Mouse (Mus musculus) intestine, postnatal 0 days (tissue): ENCODE measurements around the gene Dnm3. TPM values are rescaled to one million over a fixed set of nuclear protein-coding genes. Genes with fewer than 3 reads are reported as not detected.

Experiments used
- ATAC-seq: fragments of 200-750 bp; cut with Nextera tagmentation; 2 replicates; pipeline ENCODE4 v1.8.0; 2017; ENCODE audit warnings: mild to moderate bottlenecking, moderate TSS enrichment, moderate library complexity
- H3K27ac ChIP-seq: fragments of 300-500 bp; sonication (generic); 2 replicates; pipeline ENCODE4 v1.5.1; 2014; ENCODE audit warnings: mild to moderate bottlenecking, low read depth, low read length, moderate library complexity
- H3K27me3 ChIP-seq: fragments of 300-500 bp; sonication (generic); replicated peaks from 2 replicates; pipeline ENCODE4 v1.6.1; 2014; ENCODE audit warnings: low read length, mixed read lengths; ENCODE audit not compliant: control insufficient read depth, insufficient read depth
- H3K36me3 ChIP-seq: fragments of 300-500 bp; sonication (generic); 2 replicates; pipeline ENCODE4 v1.6.1; 2014; ENCODE audit warnings: mild to moderate bottlenecking, moderate library complexity; ENCODE audit not compliant: control insufficient read depth, insufficient read depth
- H3K4me1 ChIP-seq: fragments of 300-500 bp; sonication (generic); replicated peaks from 2 replicates; pipeline ENCODE4 v1.6.1; 2014; ENCODE audit warnings: antibody characterized with exemption, low read length, mixed read lengths; ENCODE audit not compliant: control insufficient read depth, insufficient read depth
- H3K4me2 ChIP-seq: fragments of 300-500 bp; sonication (generic); replicated peaks from 2 replicates; pipeline ENCODE4 v1.6.1; 2014; ENCODE audit warnings: low read depth, mild to moderate bottlenecking, moderate library complexity
- H3K4me3 ChIP-seq: fragments of 300-500 bp; sonication (generic); 2 replicates; pipeline ENCODE4 v1.5.1; 2014; ENCODE audit warnings: low read depth, low read length
- H3K9ac ChIP-seq: fragments of 300-500 bp; sonication (generic); 2 replicates; pipeline ENCODE4 v1.6.1; 2014; ENCODE audit warnings: mild to moderate bottlenecking, low read depth, low read length
- H3K9me3 ChIP-seq: fragments of 300-500 bp; sonication (generic); 2 replicates; pipeline ENCODE4 v1.6.1; 2016; ENCODE audit warnings: mixed run types; ENCODE audit not compliant: control insufficient read depth
- CTCF ChIP-seq: sonication (generic); IDR thresholded peaks from 2 replicates; pipeline ENCODE4 v1.5.1; 2016; ENCODE audit warnings: low read depth, mild to moderate bottlenecking, control low read depth, antibody characterized with exemption, moderate library complexity
- WGBS: fragments of 180-500 bp; shearing (Covaris S2); extraction: QIAGEN DNeasy Blood & Tissue Kit; methylation state at CpG from one replicate; pipeline ENCODE4 v1.1.7; 2014; 5-methylcytosine and 5-hydroxymethylcytosine counted together
- microRNA counts: library from miRNA; unstranded; fragments of <30 nt; microRNA quantifications from one replicate; lab custom pipeline; 2016
- microRNA-seq: library from miRNA; unstranded; fragments of <30 nt; microRNA quantifications from one replicate; pipeline ENCODE4, GENCODE M21; 2016
- polyA plus RNA-seq: library from polyadenylated mRNA; unstranded; fragments of >200 nt; fragmentation: Nextera tagmentation; extraction: Ambion mirVana; gene quantifications from 2 replicates; pipeline ENCODE4 v1.2.1, GENCODE M21; 2015

Dnm3 gene
- polyA plus RNA-seq, 1 experiment from 2014 or later = 5.6 TPM

DNA sequence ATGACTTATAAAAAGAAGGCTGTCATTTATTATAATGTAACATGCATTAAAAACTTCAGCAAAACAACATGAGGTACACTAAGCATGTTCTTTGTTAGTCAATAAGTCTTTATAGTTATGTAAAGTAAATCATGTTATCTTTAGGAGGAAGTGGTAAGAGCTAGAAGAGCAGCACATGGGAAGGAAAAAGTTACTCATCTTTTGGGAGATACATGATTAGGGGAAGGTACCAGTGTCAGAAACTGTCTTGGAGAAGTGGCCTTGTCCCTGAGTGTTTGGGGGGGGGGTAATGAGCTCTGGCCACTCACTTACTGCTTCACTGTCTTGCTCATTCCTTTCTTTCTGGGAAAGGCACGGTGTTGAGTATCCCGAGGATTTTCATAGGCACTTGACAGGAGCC, 535.8 kb downstream of the Dnm3 start:
- no peaks in the 10 kb centered on the region for H3K27me3 ChIP-seq
- H3K4me2 ChIP-seq = no peak overlapping the region
- no peak overlapping the region for H3K9ac ChIP-seq
- no peak for ATAC-seq
- WGBS = 85% methylated on average over 2 of the region's 2 CpGs
- H3K27ac ChIP-seq = no peak overlapping the region
- H3K4me3 ChIP-seq = no peak overlapping the region
- no peaks in the 10 kb centered on the region for H3K4me1 ChIP-seq
- TF ChIP-seq CTCF = no peak
- no peaks in the 10 kb centered on the region for H3K9me3 ChIP-seq
- H3K36me3 ChIP-seq = no peaks in the 10 kb centered on the region

MicroRNA genes within 50 kb of the gene (microRNA counts, 519-probe panel; counts per million panel counts)
- microRNA mmu-miR-199a-3p (lab: Ali Mortazavi, UCI) (5,867 counts per million, percentile 94 among the panel's probes with 10 or more counts), microRNA mmu-miR-199a-5p (lab: Ali Mortazavi, UCI) (5,934 counts per million, percentile 95 among the panel's probes with 10 or more counts), microRNA mmu-miR-214 (lab: Ali Mortazavi, UCI) (3,593 counts per million, percentile 46 among the panel's probes with 10 or more counts)

Small RNAs within 50 kb of the gene (microRNA-seq; reads per million reads assigned to microRNA genes)
- 47.3 reads per million, percentile 40 among the genes with 10 or more reads in this experiment for gene Mir199a-2
- 2,085 reads per million, percentile 83 among the genes with 10 or more reads in this experiment for gene Mir214

Other genes starting within 250 kb of the Dnm3 start
- 5.9 and 6.8 TPM in 2 replicates for gene Mettl13, start 70.5 kb upstream of the Dnm3 start, polyA plus RNA-seq
- 33.6 and 34.2 TPM in 2 replicates for gene Vamp4, start 92.5 kb upstream of the Dnm3 start, polyA plus RNA-seq
- 0.07 and 0.10 TPM in 2 replicates for gene Myoc, start 161.1 kb upstream of the Dnm3 start, polyA plus RNA-seq
- gene Myocos, start 180.2 kb upstream of the Dnm3 start, polyA plus RNA-seq = not detected in 2 replicates